Mouse (Mus musculus) hindbrain, embryonic 12.5 days (tissue): ENCODE measurements around the gene Gm9970. TPM values are rescaled to one million over a fixed set of nuclear protein-coding genes. Genes with fewer than 3 reads are reported as not detected.
"Not testable (repeated sequence)": the region's sequence is repeated elsewhere in the genome, so short reads cannot be mapped to it uniquely, and the experiment has no call there.

ENCODE experiments used
- ATAC-seq: fragments of 200-750 bp; cut with Nextera tagmentation; 2 replicates; pipeline ENCODE4 v1.8.0; 2017; ENCODE audit warnings: moderate TSS enrichment; ENCODE audit not compliant: low FRiP score
- H3K27ac ChIP-seq: fragments of 300-500 bp; sonication (generic); 2 replicates; pipeline ENCODE4 v1.5.1; 2016; ENCODE audit warnings: mild to moderate bottlenecking
- H3K27me3 ChIP-seq: fragments of 300-500 bp; sonication (generic); 2 replicates; pipeline ENCODE4 v1.6.1; 2016; ENCODE audit warnings: mild to moderate bottlenecking
- H3K36me3 ChIP-seq: fragments of 300-500 bp; sonication (generic); 2 replicates; pipeline ENCODE4 v1.6.1; 2016; ENCODE audit warnings: mild to moderate bottlenecking
- H3K4me1 ChIP-seq: fragments of 300-500 bp; sonication (generic); 2 replicates; pipeline ENCODE4 v1.6.1; 2016
- H3K4me2 ChIP-seq: fragments of 300-500 bp; sonication (generic); replicated peaks from 2 replicates; pipeline ENCODE4 v1.6.1; 2016; ENCODE audit warnings: mild to moderate bottlenecking
- H3K4me3 ChIP-seq: fragments of 300-500 bp; sonication (generic); 2 replicates; pipeline ENCODE4 v1.5.1; 2016; ENCODE audit warnings: mild to moderate bottlenecking
- H3K9ac ChIP-seq: fragments of 300-500 bp; sonication (generic); 2 replicates; pipeline ENCODE4 v1.6.1; 2016; ENCODE audit warnings: mild to moderate bottlenecking, moderate library complexity
- H3K9me3 ChIP-seq: fragments of 300-500 bp; sonication (generic); replicated peaks from 2 replicates; pipeline ENCODE4 v1.6.1; 2016; ENCODE audit warnings: mild to moderate bottlenecking
- WGBS: fragments of 180-500 bp; shearing (Covaris S2); methylation state at CpG from one replicate; pipeline ENCODE4 v1.1.7; 2016; 5-methylcytosine and 5-hydroxymethylcytosine counted together
- polyA plus RNA-seq: library from polyadenylated mRNA; unstranded; fragments of >200 nt; fragmentation: Nextera tagmentation; extraction: Ambion mirVana; gene quantifications from 2 replicates; pipeline ENCODE4 v1.2.1, GENCODE M21; 2016

Gm9970 gene
- polyA plus RNA-seq, 1 experiment from 2014 or later = 0.57 TPM

DNA sequence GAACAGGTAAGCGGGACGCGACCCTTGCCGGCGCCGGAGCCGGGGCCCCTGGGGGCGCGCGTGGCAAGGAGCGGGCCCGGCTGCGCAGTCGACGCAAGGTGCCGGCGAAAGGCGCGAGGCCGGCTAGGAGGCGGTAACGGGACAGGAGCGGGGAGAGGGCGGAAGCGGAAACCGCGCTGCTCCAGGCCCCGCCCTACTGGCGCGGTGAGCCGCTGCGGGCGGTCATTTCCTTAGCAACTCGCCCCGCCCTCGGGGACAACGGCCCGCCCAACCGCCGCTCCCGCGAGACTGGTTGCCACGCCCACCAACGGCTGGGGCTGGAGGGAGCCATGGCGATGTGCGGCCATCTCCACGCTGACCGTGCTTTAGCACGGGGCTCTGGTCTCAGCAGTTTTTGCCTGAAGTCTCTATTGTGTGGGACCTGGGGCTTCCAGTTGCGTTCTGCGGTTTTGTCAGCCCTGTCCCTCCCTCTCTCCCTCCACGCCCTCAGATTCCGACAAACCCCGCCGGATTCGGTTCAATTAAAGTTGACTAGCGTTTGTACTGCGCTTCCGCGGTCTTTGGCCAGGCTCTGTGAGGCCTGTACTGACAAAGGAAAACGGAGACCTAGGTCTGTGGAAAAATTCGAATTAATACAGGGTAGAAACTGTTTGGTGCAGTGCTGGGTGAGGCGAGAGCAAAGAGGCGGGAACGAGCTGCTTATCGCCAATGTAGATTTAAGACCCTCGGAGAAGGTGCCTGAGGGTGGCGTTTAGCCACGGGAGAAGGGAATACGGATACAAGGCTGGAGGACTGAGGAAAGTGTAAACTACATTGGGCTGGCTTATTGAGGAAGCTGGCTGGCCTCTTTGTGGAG lies 20.4 kb downstream of the Gm9970 start, which contains the start of gene Ppm1g:
TSS of gene Ppm1g (minus strand) at position 240 of the 856 bp plus-strand sequence.
- Histone ChIP-seq H3K36me3 (no peaks in the 10 kb centered on the region), H3K4me2 (peak within 1 kb of the TSS; percentile 83), H3K4me1 (peaks cover 9% of the 10 kb centered on the region), H3K27ac (peak within 1 kb of the TSS; percentile 96), H3K4me3 (peak within 1 kb of the TSS; percentile 97), H3K9me3 (no peaks in the 10 kb centered on the region), H3K27me3 (no peaks in the 10 kb centered on the region), H3K9ac (peak within 1 kb of the TSS; percentile 95)
- under 1% methylated on average over 52 of the region's 70 CpGs for WGBS
- ATAC-seq = peak; percentile 94

DNA sequence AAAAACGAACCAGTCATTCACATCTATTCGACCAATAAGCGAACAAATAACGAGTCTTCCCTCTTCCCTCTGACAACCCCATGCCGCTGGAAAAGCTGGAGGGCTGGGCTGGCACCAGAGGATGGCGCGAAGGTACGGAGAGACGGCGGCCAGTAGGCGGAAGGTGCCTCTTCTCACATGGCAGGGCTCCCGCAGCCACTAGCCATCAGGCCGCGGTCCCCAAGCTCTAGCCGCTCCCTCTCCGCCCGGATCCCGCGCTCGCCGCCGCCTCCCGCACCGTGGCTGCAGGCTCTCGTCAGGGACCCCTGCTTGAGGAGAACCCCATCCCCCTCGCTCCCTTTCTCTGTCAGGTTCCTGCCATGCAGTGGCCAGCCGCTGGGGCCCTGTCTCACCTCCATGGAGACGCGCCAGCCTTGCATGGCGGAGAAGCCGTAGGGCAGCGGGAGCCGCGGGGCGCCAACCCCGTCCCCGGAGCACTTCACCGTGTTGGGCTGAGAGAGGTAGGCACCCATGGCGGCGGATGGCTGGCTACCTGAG lies 21.1 kb downstream of the Gm9970 start:
- Histone ChIP-seq H3K4me1 (peaks cover 9% of the 10 kb centered on the region), H3K4me3 (peak overlapping the region; percentile 97), H3K27me3 (no peaks in the 10 kb centered on the region), H3K9me3 (no peaks in the 10 kb centered on the region), H3K27ac (peak overlapping the region; percentile 96), H3K9ac (peak overlapping the region; percentile 95), H3K4me2 (peak overlapping the region; percentile 83), H3K36me3 (no peaks in the 10 kb centered on the region)
- under 1% methylated on average over 40 of the region's 40 CpGs for WGBS
- ATAC-seq = peak; percentile 81

DNA sequence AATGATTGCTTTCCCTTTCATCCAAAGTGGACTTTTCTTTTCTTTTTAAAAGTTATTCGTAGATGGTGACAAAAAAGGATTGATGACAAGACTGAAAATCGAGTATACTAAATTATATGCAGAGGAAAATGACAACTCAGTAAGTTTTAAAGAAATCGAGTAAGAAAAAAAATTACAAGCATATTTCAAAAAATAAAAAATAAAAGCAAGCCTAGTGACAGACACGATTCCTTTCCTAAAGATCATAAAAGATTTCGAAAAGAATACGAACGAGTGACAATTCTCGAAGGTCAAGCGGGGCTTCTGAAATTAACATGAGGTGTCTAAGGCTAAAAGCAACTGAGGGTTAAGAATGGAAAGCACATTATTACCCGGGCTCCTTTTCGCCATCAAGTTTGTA lies 21.6 kb downstream of the Gm9970 start:
- H3K4me2 ChIP-seq = peak overlapping the region; percentile 83
- no peaks in the 10 kb centered on the region for H3K9me3 ChIP-seq
- ATAC-seq = no peak
- H3K36me3 ChIP-seq = no peaks in the 10 kb centered on the region
- peaks cover 9% of the 10 kb centered on the region for H3K4me1 ChIP-seq
- H3K27me3 ChIP-seq = no peaks in the 10 kb centered on the region
- H3K27ac ChIP-seq = peak overlapping the region; percentile 96
- H3K9ac ChIP-seq = peak overlapping the region; percentile 95
- peak overlapping the region; percentile 97 for H3K4me3 ChIP-seq
- WGBS = 2% methylated on average over 11 of the region's 11 CpGs

DNA sequence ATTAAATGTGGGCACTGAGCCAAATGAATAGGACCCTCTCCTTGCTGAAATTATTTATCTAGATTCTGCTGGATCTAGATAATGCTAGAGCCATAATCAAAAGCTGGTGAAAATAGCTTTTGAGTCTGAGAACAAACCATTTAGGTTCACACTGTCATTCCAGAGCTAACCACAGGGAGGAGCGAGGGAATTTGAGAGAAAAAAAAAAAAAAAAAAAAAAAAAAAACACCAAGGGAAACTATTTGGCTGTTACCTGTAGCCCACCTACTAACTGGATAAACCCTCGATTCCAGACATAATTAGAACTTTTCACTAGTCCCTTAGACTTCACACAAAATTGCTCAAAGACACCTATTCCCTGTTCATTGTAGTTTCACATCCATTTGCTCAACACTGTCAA lies 22.0 kb downstream of the Gm9970 start:
- peak overlapping the region; percentile 18; the same call in 1 of the 2 replicates for H3K9ac ChIP-seq
- ATAC-seq = no peak
- H3K27ac ChIP-seq = no peak overlapping the region
- 2% methylated on average over 2 of the region's 2 CpGs for WGBS
- no peaks in the 10 kb centered on the region for H3K36me3 ChIP-seq
- H3K4me3 ChIP-seq = 0 out of 2 replicates have a peak overlapping the region, but pooled peaks have one; percentile 97
- H3K9me3 ChIP-seq = no peaks in the 10 kb centered on the region
- H3K4me1 ChIP-seq = peaks cover 9% of the 10 kb centered on the region
- no peaks in the 10 kb centered on the region for H3K27me3 ChIP-seq
- peak overlapping the region; percentile 83 for H3K4me2 ChIP-seq

DNA sequence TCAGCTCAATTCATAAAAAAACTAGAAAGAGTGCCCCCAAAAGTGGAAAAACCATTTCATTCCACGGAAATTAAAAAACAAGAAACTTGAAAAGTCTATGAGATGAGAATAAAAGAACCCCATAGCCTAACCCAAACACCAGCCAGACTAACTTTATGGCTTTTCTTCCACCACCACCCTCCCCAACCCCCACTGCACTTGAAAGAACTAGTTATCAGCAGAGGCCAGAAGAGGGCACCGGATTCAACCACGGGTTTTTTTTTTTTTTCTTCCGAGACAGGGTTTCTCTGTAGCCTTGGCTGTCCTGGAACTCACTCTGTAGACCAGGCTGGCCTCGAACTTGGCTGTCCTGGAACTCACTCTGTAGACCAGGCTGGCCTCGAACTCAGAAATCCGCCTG lies 22.7 kb downstream of the Gm9970 start:
- no peak for ATAC-seq
- Histone ChIP-seq H3K36me3 (no peaks in the 10 kb centered on the region), H3K27ac (no peak overlapping the region), H3K27me3 (no peaks in the 10 kb centered on the region), H3K4me2 (no peak overlapping the region), H3K9me3 (no peaks in the 10 kb centered on the region), H3K9ac (no peak overlapping the region), H3K4me1 (peaks cover 9% of the 10 kb centered on the region), H3K4me3 (no peak overlapping the region)
- WGBS = 65% methylated on average over 7 of the region's 7 CpGs

DNA sequence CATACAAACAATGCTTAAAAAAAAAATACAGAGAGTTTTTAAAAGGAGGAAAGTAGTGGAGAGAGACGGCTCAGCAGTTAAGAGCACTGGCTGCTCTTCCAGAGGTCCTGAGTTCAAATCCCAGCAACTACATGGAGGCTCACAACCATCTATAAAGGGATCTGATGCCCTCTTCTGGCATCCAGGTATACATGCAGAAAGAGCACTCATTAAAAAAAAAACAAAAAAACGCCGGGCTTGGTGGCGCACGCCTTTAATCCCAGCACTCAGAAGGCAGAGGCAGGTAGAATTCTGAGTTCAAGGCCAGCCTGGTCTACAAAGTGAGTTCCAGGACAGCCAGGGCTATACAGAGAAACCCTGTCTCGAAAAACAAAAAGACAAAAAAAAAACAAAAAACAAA lies 24.5 kb downstream of the Gm9970 start:
- not testable (repeated sequence) for H3K4me1 ChIP-seq, ATAC-seq, H3K9me3 ChIP-seq, H3K4me2 ChIP-seq, H3K9ac ChIP-seq, H3K4me3 ChIP-seq, H3K36me3 ChIP-seq, H3K27ac ChIP-seq, H3K27me3 ChIP-seq
- WGBS = 87% methylated on average over 6 of the region's 6 CpGs

DNA sequence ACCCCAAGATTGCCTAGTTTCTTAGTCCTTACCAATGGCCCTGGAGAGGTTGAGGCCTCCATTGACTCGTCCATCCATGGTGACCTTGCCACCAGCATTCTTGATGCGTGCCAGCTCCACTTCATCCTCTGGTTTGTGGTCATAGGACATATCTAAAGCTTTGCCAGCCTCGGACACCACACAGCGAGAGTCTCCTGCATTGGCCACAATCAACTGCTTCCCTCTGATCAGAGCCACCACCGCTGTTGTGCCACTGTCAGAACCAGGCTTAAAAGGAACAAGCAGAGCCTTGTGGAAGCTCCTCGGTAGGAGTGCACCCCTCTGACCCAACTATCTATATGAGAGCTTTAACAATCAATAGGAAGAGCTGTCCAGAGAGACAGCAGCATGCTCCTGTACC lies 36.6 kb downstream of the Gm9970 start:
- ATAC-seq = no peak
- no peak overlapping the region for H3K27ac ChIP-seq
- H3K9ac ChIP-seq = no peak overlapping the region
- no peaks in the 10 kb centered on the region for H3K27me3 ChIP-seq
- H3K4me2 ChIP-seq = no peak overlapping the region
- H3K9me3 ChIP-seq = peaks cover 6% of the 10 kb centered on the region
- peaks cover 61% of the 10 kb centered on the region for H3K36me3 ChIP-seq
- H3K4me3 ChIP-seq = no peak overlapping the region
- WGBS = 91% methylated on average over 6 of the region's 6 CpGs
- H3K4me1 ChIP-seq = peaks cover 22% of the 10 kb centered on the region

DNA sequence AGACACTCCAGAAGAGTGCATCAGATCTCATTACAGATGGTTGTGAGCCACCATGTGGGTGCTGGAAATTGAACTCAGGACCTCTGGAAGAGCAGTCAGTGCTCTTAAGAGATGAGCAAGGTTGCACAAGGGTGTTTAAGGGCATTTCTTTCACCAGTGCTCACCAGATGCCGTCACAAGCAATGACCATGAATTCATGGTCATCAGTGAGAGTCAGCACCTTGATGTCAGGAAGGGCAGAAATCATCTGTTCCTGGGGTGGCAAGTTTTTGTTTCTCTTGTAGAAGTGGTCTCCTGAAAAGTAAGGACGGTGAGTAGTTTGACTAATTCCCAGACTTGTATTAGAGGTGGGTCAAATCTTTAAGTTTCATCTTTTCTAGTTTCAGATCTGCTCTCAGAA lies 37.2 kb downstream of the Gm9970 start:
- no peak overlapping the region for H3K4me3 ChIP-seq
- no peak overlapping the region for H3K9ac ChIP-seq
- no peak overlapping the region for H3K4me2 ChIP-seq
- H3K27ac ChIP-seq = no peak overlapping the region
- H3K4me1 ChIP-seq = peaks cover 22% of the 10 kb centered on the region
- no peak for ATAC-seq
- no peaks in the 10 kb centered on the region for H3K27me3 ChIP-seq
- H3K9me3 ChIP-seq = peaks cover 6% of the 10 kb centered on the region
- WGBS = 95% methylated on average over 2 of the region's 2 CpGs
- peaks cover 67% of the 10 kb centered on the region for H3K36me3 ChIP-seq

DNA sequence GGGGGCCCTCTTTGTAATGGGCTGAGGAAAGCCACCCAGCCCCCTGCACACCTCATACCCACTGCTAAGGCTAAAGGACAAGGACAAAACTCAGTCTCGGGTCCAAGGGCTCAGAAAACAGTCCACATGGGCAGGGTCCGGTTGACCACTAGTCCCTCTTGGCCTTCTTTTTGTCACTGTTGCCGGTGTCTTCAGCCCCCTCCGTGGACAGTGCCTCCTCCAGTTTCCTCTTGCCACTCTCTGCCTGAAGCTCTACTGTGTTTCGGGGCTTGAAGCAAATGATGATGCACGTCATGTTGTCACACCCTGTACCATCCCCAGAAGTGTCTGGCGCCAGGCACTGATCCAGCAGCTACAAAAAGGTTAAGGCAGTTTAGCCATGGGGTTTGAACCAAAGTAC lies 38.1 kb downstream of the Gm9970 start:
- Histone ChIP-seq H3K4me2 (peak overlapping the region; percentile 63), H3K36me3 (peaks cover 76% of the 10 kb centered on the region), H3K27me3 (no peaks in the 10 kb centered on the region), H3K4me1 (peaks cover 22% of the 10 kb centered on the region), H3K4me3 (peak overlapping the region; percentile 74), H3K9ac (peak overlapping the region; percentile 48; the same call in 1 of the 2 replicates), H3K27ac (peak overlapping the region; percentile 77), H3K9me3 (peaks cover 6% of the 10 kb centered on the region)
- 80% methylated on average over 7 of the region's 7 CpGs for WGBS
- ATAC-seq = no peak

DNA sequence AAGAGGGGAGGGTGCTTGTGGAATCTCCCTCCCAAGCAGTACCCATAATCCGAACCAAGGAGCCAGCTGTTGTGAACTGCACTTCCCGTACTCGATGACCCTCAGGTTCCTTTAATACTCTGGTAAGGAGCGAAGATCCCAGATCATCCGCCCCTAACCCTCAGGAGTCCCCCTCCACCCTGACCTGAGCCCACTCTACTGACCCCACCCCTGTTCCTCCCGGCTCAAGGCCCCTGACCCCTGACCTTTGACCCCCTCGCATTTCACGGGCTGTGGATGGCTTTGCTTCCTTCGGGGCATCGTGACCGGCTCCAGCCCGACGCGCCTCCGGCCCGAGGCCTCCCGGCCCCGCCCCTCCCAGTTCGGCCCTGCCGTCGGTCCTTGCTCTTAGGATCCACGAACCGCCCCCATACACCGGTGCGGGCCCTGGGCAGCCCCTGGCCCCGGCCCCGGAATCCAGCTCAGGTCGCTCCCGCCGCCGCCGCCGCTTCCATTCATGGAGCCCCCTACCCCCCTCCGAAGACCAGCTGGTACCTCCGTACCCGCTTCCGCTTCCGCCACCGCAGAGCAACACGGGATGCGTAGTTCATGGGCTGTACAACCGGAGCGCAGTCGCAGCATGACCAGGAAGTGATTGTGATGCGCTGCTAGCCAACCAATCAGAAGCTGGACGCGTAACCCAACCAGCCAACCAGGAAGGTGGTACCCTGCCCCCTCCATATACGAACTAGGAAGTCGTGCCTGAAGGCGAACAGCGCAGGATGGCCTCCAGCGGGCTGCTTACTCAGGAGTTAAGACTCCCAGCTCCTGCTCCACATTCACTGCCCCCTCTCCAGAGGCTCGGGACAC lies 39.1 kb downstream of the Gm9970 start, which contains the start of gene Zfp513:
TSS of gene Zfp513 (minus strand) at position 562 of the 849 bp plus-strand sequence.
- Histone ChIP-seq H3K36me3 (peaks cover 76% of the 10 kb centered on the region), H3K4me3 (peak within 1 kb of the TSS; percentile 74), H3K4me2 (peak within 1 kb of the TSS; percentile 87), H3K9me3 (peaks cover 6% of the 10 kb centered on the region), H3K4me1 (peaks cover 22% of the 10 kb centered on the region), H3K27ac (peak within 1 kb of the TSS; percentile 77), H3K9ac (peak within 1 kb of the TSS; percentile 91), H3K27me3 (no peaks in the 10 kb centered on the region)
- ATAC-seq = peak; percentile 94
- WGBS = under 1% methylated on average over 52 of the region's 53 CpGs

DNA sequence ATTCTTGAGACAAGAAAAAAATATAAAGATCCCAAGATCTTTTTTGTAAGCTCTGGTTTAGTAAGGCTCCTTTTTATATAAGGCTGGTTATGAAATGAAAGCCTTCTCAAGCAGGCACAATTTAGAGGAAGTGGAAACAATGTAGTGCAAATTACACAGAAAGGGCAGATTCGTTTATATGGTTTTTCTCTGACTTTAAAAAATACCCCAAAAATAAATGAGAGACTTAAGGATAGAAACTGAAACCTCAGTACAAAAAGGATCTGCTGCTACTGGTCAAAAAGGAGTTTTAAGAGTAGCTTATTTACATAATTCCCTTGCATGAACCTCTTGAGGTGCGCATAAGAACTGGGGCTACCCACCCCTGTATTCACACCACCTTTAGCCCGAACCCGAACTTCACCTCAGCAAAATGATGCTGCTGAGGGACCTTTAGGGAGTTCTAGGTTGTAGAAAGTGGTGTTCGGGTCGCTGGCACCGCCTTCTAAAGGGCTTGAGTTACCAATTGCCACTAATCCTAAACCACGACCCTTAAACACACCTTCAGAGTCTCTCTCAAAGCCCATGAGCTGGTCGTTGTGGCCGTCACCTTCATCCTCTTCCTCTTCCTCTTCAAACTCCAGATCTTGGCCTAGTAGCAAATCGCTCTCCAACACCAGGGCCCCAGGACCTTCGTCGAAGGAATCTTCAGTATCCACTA lies 39.8 kb downstream of the Gm9970 start:
- peaks cover 78% of the 10 kb centered on the region for H3K36me3 ChIP-seq
- WGBS = 21% methylated on average over 13 of the region's 13 CpGs

More for the DNA sequence above, 39.8 kb downstream of the Gm9970 start:
- Histone ChIP-seq H3K4me2 (peak overlapping the region; percentile 87), H3K4me3 (peak overlapping the region; percentile 74), H3K9ac (peak overlapping the region; percentile 91), H3K4me1 (peaks cover 22% of the 10 kb centered on the region), H3K27me3 (no peaks in the 10 kb centered on the region), H3K9me3 (peaks cover 6% of the 10 kb centered on the region), H3K27ac (peak overlapping the region; percentile 77)
- ATAC-seq = no peak
